ENCODE assay signal across 26 mouse cellular contexts in genomic region chr13:31330731-31331130, GRCm38 (mm10).
DNase-seq lines count a peak whose midpoint lies in the region; ATAC-seq lines count a peak whose summit lies in the region.
"Had no signal": no experiment of that assay in that cellular context is flagged by ENCODE, and none has a peak within 500 bp of the region (broad histone marks: within the 10 kb centered on the region; RNA-seq: fewer than 3 reads in every experiment).

No protein-coding gene starts in this region.

- ATAC-seq in hindbrain, embryonic 14.5 days (ENCODE audit: low FRiP score), result 0 out of 2 replicates have a peak, but pooled peaks have one; percentile 19
- no peak for ATAC-seq in limb, embryonic 11.5 days (ENCODE audit: insufficient number of reproducible peaks, low FRiP score, low TSS enrichment, low read depth)
- ATAC-seq in neural tube, embryonic 14.5 days (ENCODE audit: low read depth), result peak; percentile 50; the same call in 1 of the 2 replicates
- ATAC-seq in stomach, embryonic 16.5 days (ENCODE audit: insufficient read depth, low FRiP score), result no peak
- ATAC-seq: forebrain, embryonic 13.5 days; forebrain, embryonic 16.5 days; intestine, embryonic 15.5 days; Patski had no signal

- no peak overlapping the region for H3K9ac ChIP-seq in hindbrain, embryonic 14.5 days
- H3K9ac ChIP-seq in limb, embryonic 11.5 days (ENCODE audit: low read length), result no peak overlapping the region
- no peak overlapping the region for H3K9ac ChIP-seq in neural tube, embryonic 14.5 days (replicated peaks; ENCODE audit: low read depth, low read length)
- H3K9ac ChIP-seq in stomach, embryonic 16.5 days (ENCODE audit: low read length), result no peak overlapping the region
- H3K9ac ChIP-seq: forebrain, embryonic 13.5 days; heart, embryonic 12.5 days; heart, embryonic 15.5 days; intestine, embryonic 15.5 days had no signal

- no peaks in the 10 kb centered on the region for H3K27me3 ChIP-seq in hindbrain, embryonic 14.5 days (ENCODE audit: control insufficient read depth, insufficient read depth, low read length)
- no peaks in the 10 kb centered on the region for H3K27me3 ChIP-seq in hindbrain, embryonic 10.5 days (ENCODE audit: insufficient read depth, poor library complexity, severe bottlenecking)
- no peaks in the 10 kb centered on the region for H3K27me3 ChIP-seq in limb, embryonic 11.5 days (ENCODE audit: control insufficient read depth, insufficient read depth, low read length)
- H3K27me3 ChIP-seq in limb, embryonic 10.5 days (ENCODE audit: low read depth, poor library complexity, severe bottlenecking), result no peaks in the 10 kb centered on the region
- H3K27me3 ChIP-seq in neural tube, embryonic 14.5 days (ENCODE audit: control insufficient read depth, insufficient read depth, low read length), result no peaks in the 10 kb centered on the region
- H3K27me3 ChIP-seq in stomach, embryonic 16.5 days (ENCODE audit: control insufficient read depth, insufficient read depth, low read length), result no peaks in the 10 kb centered on the region
- H3K27me3 ChIP-seq: CH12.LX; forebrain, embryonic 13.5 days; heart, embryonic 15.5 days; intestine, embryonic 15.5 days; Patski had no signal

- no peak overlapping the region for H3K4me2 ChIP-seq in hindbrain, embryonic 14.5 days (replicated peaks)
- H3K4me2 ChIP-seq in limb, embryonic 11.5 days (ENCODE audit: low read depth, severe bottlenecking), result no peak overlapping the region
- H3K4me2 ChIP-seq in neural tube, embryonic 14.5 days (ENCODE audit: low read depth, low read length), result no peak overlapping the region
- no peak overlapping the region for H3K4me2 ChIP-seq in stomach, embryonic 16.5 days (ENCODE audit: low read depth, low read length)
- H3K4me2 ChIP-seq: forebrain, embryonic 13.5 days; heart, embryonic 12.5 days; heart, embryonic 15.5 days; intestine, embryonic 15.5 days had no signal

- no peaks in the 10 kb centered on the region for H3K36me3 ChIP-seq in hindbrain, embryonic 14.5 days (replicated peaks; ENCODE audit: control insufficient read depth, insufficient read depth)
- H3K36me3 ChIP-seq in hindbrain, embryonic 10.5 days, result no peaks in the 10 kb centered on the region
- no peaks in the 10 kb centered on the region for H3K36me3 ChIP-seq in limb, embryonic 11.5 days (ENCODE audit: control insufficient read depth, insufficient read depth, low read length)
- no peaks in the 10 kb centered on the region for H3K36me3 ChIP-seq in limb, embryonic 10.5 days
- no peaks in the 10 kb centered on the region for H3K36me3 ChIP-seq in neural tube, embryonic 14.5 days (ENCODE audit: control insufficient read depth, insufficient read depth, low read length)
- H3K36me3 ChIP-seq in stomach, embryonic 16.5 days (ENCODE audit: control insufficient read depth, insufficient read depth, low read length), result no peaks in the 10 kb centered on the region
- H3K36me3 ChIP-seq: forebrain, embryonic 10.5 days; G1E; heart, embryonic 12.5 days; heart, embryonic 15.5 days; intestine, embryonic 15.5 days had no signal

- intact Hi-C loops in gastrocnemius, postnatal 14 days (cut with DNase I; ENCODE audit: low total_unique reads), result no loop called here

- DNase-seq in hindbrain, embryonic 14.5 days (ENCODE audit: low spot score), result no peak
- no peak for DNase-seq in hindbrain, embryonic 10.5 days (ENCODE audit: low spot score)
- peak; percentile 29 for DNase-seq in limb, embryonic 11.5 days (ENCODE audit: low spot score)
- no peak for DNase-seq in limb, embryonic 10.5 days (ENCODE audit: low spot score)
- DNase-seq in gastrocnemius, postnatal 14 days, result no peak
- DNase-seq: adrenal gland, postnatal 10 days; adrenal gland, postnatal 36 days; B cell, adult 2 months; cerebellum, adult 18-20 months; cerebellum, adult 9-10 months; cerebellum, postnatal 14 days; gastrocnemius, postnatal 10 days; heart, adult 18-20 months; heart, postnatal 14 days; heart, postnatal 4 days had no signal

- WGBS in hindbrain, embryonic 14.5 days, result 59% methylated on average over 5 of the region's 5 CpGs
- WGBS in hindbrain, embryonic 10.5 days, result 94% methylated on average over 5 of the region's 5 CpGs
- WGBS in limb, embryonic 11.5 days, result 53% methylated on average over 5 of the region's 5 CpGs
- WGBS in limb, embryonic 10.5 days, result 60% methylated on average over 5 of the region's 5 CpGs
- 45% methylated on average over 5 of the region's 5 CpGs for WGBS in neural tube, embryonic 14.5 days
- 61% methylated on average over 5 of the region's 5 CpGs for WGBS in stomach, embryonic 16.5 days

- H3K9me3 ChIP-seq in hindbrain, embryonic 14.5 days (ENCODE audit: control insufficient read depth, low read length), result no peaks in the 10 kb centered on the region
- no peaks in the 10 kb centered on the region for H3K9me3 ChIP-seq in hindbrain, embryonic 10.5 days
- H3K9me3 ChIP-seq in limb, embryonic 11.5 days (ENCODE audit: control insufficient read depth, low read length), result no peaks in the 10 kb centered on the region
- no peaks in the 10 kb centered on the region for H3K9me3 ChIP-seq in limb, embryonic 10.5 days (replicated peaks)
- H3K9me3 ChIP-seq in neural tube, embryonic 14.5 days (ENCODE audit: control insufficient read depth, low read length), result no peaks in the 10 kb centered on the region
- no peaks in the 10 kb centered on the region for H3K9me3 ChIP-seq in stomach, embryonic 16.5 days (replicated peaks; ENCODE audit: control insufficient read depth, low read length)
- H3K9me3 ChIP-seq: forebrain, embryonic 10.5 days; forebrain, embryonic 13.5 days; G1E; heart, embryonic 12.5 days; heart, embryonic 15.5 days; intestine, embryonic 15.5 days had no signal

- H3K4me3 ChIP-seq in hindbrain, embryonic 14.5 days (replicated peaks; ENCODE audit: low read length), result no peak overlapping the region
- no peak overlapping the region for H3K4me3 ChIP-seq in hindbrain, embryonic 10.5 days
- H3K4me3 ChIP-seq in limb, embryonic 11.5 days (ENCODE audit: low read depth, low read length), result no peak overlapping the region
- no peak overlapping the region for H3K4me3 ChIP-seq in limb, embryonic 10.5 days
- H3K4me3 ChIP-seq in neural tube, embryonic 14.5 days (ENCODE audit: low read depth, low read length), result no peak overlapping the region
- H3K4me3 ChIP-seq in stomach, embryonic 16.5 days (replicated peaks; ENCODE audit: low read length), result no peak overlapping the region
- H3K4me3 ChIP-seq: forebrain, embryonic 10.5 days; forebrain, embryonic 13.5 days; heart, embryonic 12.5 days; heart, embryonic 15.5 days; intestine, embryonic 15.5 days had no signal

- no peak overlapping the region for H3K27ac ChIP-seq in hindbrain, embryonic 14.5 days
- no peak overlapping the region for H3K27ac ChIP-seq in hindbrain, embryonic 10.5 days
- H3K27ac ChIP-seq in limb, embryonic 11.5 days (replicated peaks; ENCODE audit: low read depth, low read length), result no peak overlapping the region
- no peak overlapping the region for H3K27ac ChIP-seq in limb, embryonic 10.5 days
- no peak overlapping the region for H3K27ac ChIP-seq in neural tube, embryonic 14.5 days (ENCODE audit: low read depth, low read length)
- peak overlapping the region; percentile 11; the same call in 1 of the 2 replicates for H3K27ac ChIP-seq in stomach, embryonic 16.5 days (ENCODE audit: low read length)
- H3K27ac ChIP-seq: forebrain, embryonic 10.5 days; forebrain, embryonic 13.5 days; heart, embryonic 15.5 days; intestine, embryonic 15.5 days had no signal

- 0 out of 2 replicates have a peak, but pooled peaks cover 4% of the 10 kb centered on the region for H3K4me1 ChIP-seq in hindbrain, embryonic 14.5 days (replicated peaks; ENCODE audit: control insufficient read depth, insufficient read depth, low read length)
- H3K4me1 ChIP-seq in hindbrain, embryonic 10.5 days (replicated peaks), result 0 out of 2 replicates have a peak, but pooled peaks cover 6% of the 10 kb centered on the region
- H3K4me1 ChIP-seq in limb, embryonic 11.5 days (ENCODE audit: control insufficient read depth, insufficient read depth, low read length), result no peaks in the 10 kb centered on the region
- peaks cover 4% of the 10 kb centered on the region for H3K4me1 ChIP-seq in limb, embryonic 10.5 days
- no peaks in the 10 kb centered on the region for H3K4me1 ChIP-seq in neural tube, embryonic 14.5 days (ENCODE audit: control insufficient read depth, insufficient read depth, low read length)
- H3K4me1 ChIP-seq in stomach, embryonic 16.5 days (ENCODE audit: control insufficient read depth, insufficient read depth, low read length), result peaks cover 7% of the 10 kb centered on the region
- H3K4me1 ChIP-seq: forebrain, embryonic 10.5 days; forebrain, embryonic 13.5 days had no signal

Comparison
In these comparisons a context has a peak if more than half of its experiments do, and no peak if none do; other contexts are left out.
1. ATAC-seq: peak in hindbrain, embryonic 14.5 days (single experiment) and neural tube, embryonic 14.5 days (single experiment); none in limb, embryonic 11.5 days (single experiment) and stomach, embryonic 16.5 days (single experiment).